Mouse (Mus musculus) splenic B cell, adult 2 months (primary cell): ENCODE results near the gene Ralgapa2.
"Not testable (repeated sequence)": the region's sequence is repeated elsewhere in the genome, so short reads cannot be mapped to it uniquely, and the experiment has no call there.

Experiments used
- DNase-seq: peaks from one replicate; pipeline ENCODE4 v3.0.0-alpha.2; 2011; ENCODE audit warnings: low read depth, low spot score
- H3K27me3 ChIP-seq: 2 replicates; pipeline ENCODE4 v1.6.1; 2012; ENCODE audit warnings: mild to moderate bottlenecking, low read length, moderate library complexity, mixed read lengths; ENCODE audit not compliant: control insufficient read depth, poor library complexity, insufficient read depth, severe bottlenecking
- H3K36me3 ChIP-seq: 2 replicates; pipeline ENCODE4 v1.6.1; 2012; ENCODE audit warnings: mild to moderate bottlenecking, low read length, moderate library complexity, mixed read lengths; ENCODE audit not compliant: control insufficient read depth, poor library complexity, insufficient read depth, severe bottlenecking

Ralgapa2 gene

DNA sequence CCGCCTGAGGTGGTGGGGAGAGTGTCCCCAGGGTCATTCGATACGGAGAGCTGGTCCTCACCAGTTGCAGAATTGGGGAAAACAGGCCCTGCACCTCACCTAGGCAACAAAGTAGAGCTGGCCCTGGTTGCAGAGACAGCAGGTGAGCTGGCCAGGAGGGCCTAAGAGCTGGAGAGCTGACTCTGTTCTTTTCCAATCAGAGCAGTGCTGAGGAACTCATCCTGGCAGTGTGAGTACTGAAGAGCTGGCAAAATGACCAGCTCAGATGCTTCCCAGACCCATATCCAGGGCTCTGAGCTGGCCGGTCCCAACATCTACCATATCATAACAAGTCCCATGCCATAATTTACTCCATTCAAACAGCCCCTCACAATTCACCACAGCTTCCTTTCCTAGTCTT is 34.7 kb downstream of the Ralgapa2 start:
- Histone ChIP-seq H3K36me3 (0 out of 2 replicates have a peak, but pooled peaks cover 3% of the 10 kb centered on the region), H3K27me3 (no peaks in the 10 kb centered on the region)
- DNase-seq, result no peak

GRCm38 (mm10) chr2:146476428-146476972 is 35.6 kb downstream of the Ralgapa2 start:
- H3K36me3 ChIP-seq, result 0 out of 2 replicates have a peak, but pooled peaks cover 2% of the 10 kb centered on the region
- no peak for DNase-seq
- no peaks in the 10 kb centered on the region for H3K27me3 ChIP-seq

GRCm38 (mm10) chr2:146476001-146476400 is 36.1 kb downstream of the Ralgapa2 start:
- no peak for DNase-seq
- Histone ChIP-seq H3K36me3 (0 out of 2 replicates have a peak, but pooled peaks cover 2% of the 10 kb centered on the region), H3K27me3 (no peaks in the 10 kb centered on the region)

GRCm38 (mm10) chr2:146470947-146471346 is 41.2 kb downstream of the Ralgapa2 start:
- DNase-seq, result no peak
- Histone ChIP-seq H3K36me3 (no peaks in the 10 kb centered on the region), H3K27me3 (no peaks in the 10 kb centered on the region)

DNA sequence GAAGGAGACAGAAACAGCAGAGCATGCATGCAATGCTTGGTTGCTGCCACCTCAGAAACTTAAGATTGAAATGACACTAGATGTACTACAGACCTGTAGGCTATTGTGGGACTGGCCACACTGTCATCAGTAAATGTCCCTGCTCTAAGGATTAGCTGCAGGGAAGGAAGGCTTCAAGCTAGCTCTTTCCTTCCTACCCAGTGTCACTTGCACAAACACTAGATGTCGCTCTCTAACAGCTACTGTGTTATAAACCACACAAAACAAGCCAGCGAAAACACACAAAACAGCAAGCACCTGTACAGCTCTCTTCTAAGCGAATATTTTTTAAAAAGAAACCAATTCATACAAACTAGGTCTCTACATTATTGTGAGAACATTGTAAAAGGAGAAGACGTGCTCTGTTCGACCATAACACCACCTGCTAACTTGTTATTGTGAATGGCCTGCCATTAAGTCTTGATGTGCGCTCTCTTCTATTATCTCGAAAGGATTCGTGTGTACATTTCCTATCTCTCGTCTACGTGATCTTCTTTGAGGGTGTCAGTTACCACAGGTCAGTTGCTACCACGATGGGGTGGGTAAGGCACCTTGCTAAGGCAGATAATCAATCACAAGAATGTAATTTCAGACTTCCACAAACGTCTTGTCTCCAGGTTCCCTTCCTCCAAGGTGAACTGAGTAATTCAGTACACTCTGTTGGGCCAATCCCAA is 42.3 kb downstream of the Ralgapa2 start:
- Histone ChIP-seq H3K27me3 (no peaks in the 10 kb centered on the region), H3K36me3 (no peaks in the 10 kb centered on the region)
- peak; percentile 26 for DNase-seq

DNA sequence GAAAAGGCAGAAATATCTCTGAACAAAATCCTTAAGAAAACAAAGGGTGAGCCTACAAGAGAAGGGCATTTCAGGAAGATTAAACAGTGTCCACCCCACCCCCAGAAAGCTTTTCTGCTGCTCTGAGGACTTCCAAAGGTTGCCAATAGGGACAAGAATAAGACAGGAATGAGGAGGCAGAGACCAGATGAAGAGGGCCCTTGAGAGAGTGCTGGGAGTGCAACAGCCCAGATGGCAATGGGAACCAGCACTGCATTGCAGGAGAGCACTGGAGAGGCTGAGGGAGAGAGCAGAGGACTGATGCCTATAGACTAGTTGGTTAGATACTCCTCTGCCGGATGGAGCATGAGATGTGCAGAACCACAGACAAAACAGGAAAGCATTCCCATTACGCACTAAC is 43.2 kb downstream of the Ralgapa2 start:
- DNase-seq, result no peak
- H3K36me3 ChIP-seq, result no peaks in the 10 kb centered on the region
- no peaks in the 10 kb centered on the region for H3K27me3 ChIP-seq

GRCm38 (mm10) chr2:146468016-146468415 is 44.1 kb downstream of the Ralgapa2 start:
- no peaks in the 10 kb centered on the region for H3K36me3 ChIP-seq
- H3K27me3 ChIP-seq, result no peaks in the 10 kb centered on the region
- DNase-seq, result no peak

GRCm38 (mm10) chr2:146466811-146467210 is 45.3 kb downstream of the Ralgapa2 start:
- not testable (repeated sequence) for H3K36me3 ChIP-seq, H3K27me3 ChIP-seq, DNase-seq

DNA sequence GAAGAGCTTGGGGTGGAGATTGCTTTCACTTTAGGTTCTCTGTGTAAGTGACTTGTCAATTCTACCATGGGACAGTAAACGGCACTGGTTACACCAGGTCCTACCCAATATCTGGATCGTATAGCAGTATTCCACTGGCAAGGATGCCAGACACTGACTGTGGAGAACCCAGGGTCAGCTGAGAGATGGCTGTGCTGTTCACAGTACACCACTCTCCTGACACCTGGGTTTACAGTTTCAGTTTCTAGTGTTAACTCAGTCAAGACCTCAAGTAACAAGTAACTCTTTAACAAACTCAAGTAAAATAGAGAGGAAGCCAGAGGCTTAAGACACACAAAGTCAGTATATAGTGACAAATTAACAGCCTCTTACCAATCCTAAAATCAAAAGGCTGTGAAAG is 54.6 kb downstream of the Ralgapa2 start:
- no peak for DNase-seq
- H3K36me3 ChIP-seq, result no peaks in the 10 kb centered on the region

GRCm38 (mm10) chr2:146456612-146457011 is 55.5 kb downstream of the Ralgapa2 start:
- H3K36me3 ChIP-seq, result no peaks in the 10 kb centered on the region
- no peaks in the 10 kb centered on the region for H3K27me3 ChIP-seq
- DNase-seq, result no peak

More for the DNA sequence above, 54.6 kb downstream of the Ralgapa2 start:
- no peaks in the 10 kb centered on the region for H3K27me3 ChIP-seq

- no peak for DNase-seq
- no peaks in the 10 kb centered on the region for H3K27me3 ChIP-seq
- no peaks in the 10 kb centered on the region for H3K36me3 ChIP-seq
Measured at GRCm38 (mm10) chr2:146456062-146456461, 56.1 kb downstream of the Ralgapa2 start.

DNA sequence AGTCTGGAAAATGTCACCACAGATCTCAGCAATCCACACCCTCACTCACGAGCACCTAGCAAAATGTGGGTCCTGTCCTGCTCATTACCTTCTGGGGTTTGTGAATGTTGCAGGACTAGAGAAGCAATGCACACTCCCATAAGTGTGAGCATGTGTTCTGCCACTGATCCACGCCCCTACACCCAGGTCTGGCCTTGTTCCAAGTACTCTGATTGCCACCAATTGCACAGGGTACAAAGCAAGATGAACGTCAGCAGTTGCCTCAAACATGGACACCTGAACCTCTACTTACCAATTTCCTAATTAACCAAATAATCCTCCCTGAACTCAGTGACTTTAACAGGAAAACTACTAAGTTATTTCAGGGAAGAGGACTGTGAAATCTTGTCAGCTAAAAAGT is 68.1 kb downstream of the Ralgapa2 start:
- Histone ChIP-seq H3K36me3 (peaks cover 2% of the 10 kb centered on the region; the same call in 1 of the 2 replicates), H3K27me3 (no peaks in the 10 kb centered on the region)
- DNase-seq, result no peak

- H3K36me3 ChIP-seq, result 0 out of 2 replicates have a peak, but pooled peaks cover 2% of the 10 kb centered on the region
- no peak for DNase-seq
- no peaks in the 10 kb centered on the region for H3K27me3 ChIP-seq
Measured at GRCm38 (mm10) chr2:146443291-146443875, 68.8 kb downstream of the Ralgapa2 start.

- H3K36me3 ChIP-seq, result 0 out of 2 replicates have a peak, but pooled peaks cover 2% of the 10 kb centered on the region
- H3K27me3 ChIP-seq, result no peaks in the 10 kb centered on the region
- no peak for DNase-seq
Measured at GRCm38 (mm10) chr2:146441711-146442110, 70.4 kb downstream of the Ralgapa2 start.

DNA sequence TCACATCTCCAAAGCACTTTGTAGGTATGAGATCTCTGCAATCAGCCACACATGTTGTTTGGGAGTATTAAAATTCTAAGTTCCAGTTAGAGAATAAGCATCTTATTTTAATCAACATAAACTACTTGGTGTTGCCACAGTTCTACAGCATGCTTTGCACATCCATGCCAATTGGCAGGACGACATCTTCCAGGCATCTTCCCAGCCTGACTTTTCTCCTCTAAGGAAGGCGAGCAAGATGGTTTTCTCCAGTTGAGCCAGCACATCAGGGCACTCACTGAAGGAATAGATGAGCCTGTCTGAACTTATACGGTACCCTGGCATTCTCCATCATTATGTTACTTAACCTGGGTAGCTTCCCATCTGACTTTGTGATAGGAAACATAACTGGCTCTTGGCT is 83.4 kb downstream of the Ralgapa2 start:
- no peaks in the 10 kb centered on the region; the same call in 1 of the 2 replicates for H3K36me3 ChIP-seq
- DNase-seq, result no peak
- H3K27me3 ChIP-seq, result no peaks in the 10 kb centered on the region
